Mouse (Mus musculus) neural tube, embryonic 11.5 days (tissue): ENCODE results near the gene Fam19a4. TPM values are rescaled to one million over a fixed set of nuclear protein-coding genes. Genes with fewer than 3 reads are reported as not detected.
A peak's percentile ranks its signal among the peaks of the same experiment; 100 is the strongest.

Experiments
- ATAC-seq: fragments of 200-750 bp; cut with Nextera tagmentation; 2 replicates; pipeline ENCODE4 v1.8.0; 2017; ENCODE audit warnings: moderate number of reproducible peaks, mild to moderate bottlenecking, moderate TSS enrichment, moderate library complexity; ENCODE audit not compliant: insufficient read depth, low FRiP score, low TSS enrichment
- DNase-seq: peaks from one replicate; pipeline ENCODE4 v3.0.0-alpha.2; 2015; ENCODE audit warnings: low spot score
- H3K27ac ChIP-seq: fragments of 300-500 bp; sonication (generic); 2 replicates; pipeline ENCODE4 v1.5.1; 2014; ENCODE audit warnings: low read depth, mild to moderate bottlenecking, low read length
- H3K27me3 ChIP-seq: fragments of 300-500 bp; sonication (generic); 2 replicates; pipeline ENCODE4 v1.6.1; 2014; ENCODE audit warnings: mild to moderate bottlenecking, low read length, mixed read lengths; ENCODE audit not compliant: control insufficient read depth, insufficient read depth
- H3K36me3 ChIP-seq: fragments of 300-500 bp; sonication (generic); 2 replicates; pipeline ENCODE4 v1.6.1; 2014; ENCODE audit warnings: mild to moderate bottlenecking, low read length, moderate library complexity, mixed read lengths; ENCODE audit not compliant: control insufficient read depth, insufficient read depth
- H3K4me1 ChIP-seq: fragments of 300-500 bp; sonication (generic); 2 replicates; pipeline ENCODE4 v1.6.1; 2014; ENCODE audit warnings: low read length, mixed read lengths; ENCODE audit not compliant: control insufficient read depth, insufficient read depth
- H3K4me2 ChIP-seq: fragments of 300-500 bp; sonication (generic); 2 replicates; pipeline ENCODE4 v1.6.1; 2014; ENCODE audit warnings: low read depth, mild to moderate bottlenecking, moderate library complexity
- H3K4me3 ChIP-seq: fragments of 300-500 bp; sonication (generic); 2 replicates; pipeline ENCODE4 v1.5.1; 2014; ENCODE audit warnings: low read depth, low read length
- H3K9ac ChIP-seq: fragments of 300-500 bp; sonication (generic); 2 replicates; pipeline ENCODE4 v1.6.1; 2014; ENCODE audit warnings: mild to moderate bottlenecking, low read length
- H3K9me3 ChIP-seq: fragments of 300-500 bp; sonication (generic); 2 replicates; pipeline ENCODE4 v1.6.1; 2016; ENCODE audit warnings: low read length; ENCODE audit not compliant: control insufficient read depth
- WGBS: fragments of 180-500 bp; shearing (Covaris S2); extraction: QIAGEN DNeasy Blood & Tissue Kit; methylation state at CpG from one replicate; pipeline ENCODE4 v1.1.7; 2014; 5-methylcytosine and 5-hydroxymethylcytosine counted together
- polyA plus RNA-seq: library from polyadenylated mRNA; unstranded; fragments of >200 nt; fragmentation: Nextera tagmentation; extraction: Ambion mirVana; gene quantifications from 2 replicates; pipeline ENCODE4 v1.2.1, GENCODE M21; 2014

Fam19a4 gene
- polyA plus RNA-seq, 1 experiment from 2014 or later = 3.8 TPM

GRCm38 (mm10) chr6:96853065-96853464 is 207.1 kb downstream of the Fam19a4 start:
- Histone ChIP-seq H3K4me1 (no peaks in the 10 kb centered on the region), H3K27me3 (no peaks in the 10 kb centered on the region), H3K9ac (no peak overlapping the region), H3K4me2 (no peak overlapping the region), H3K9me3 (no peaks in the 10 kb centered on the region), H3K4me3 (no peak overlapping the region), H3K27ac (no peak overlapping the region), H3K36me3 (no peaks in the 10 kb centered on the region)
- DNase-seq (no peak), ATAC-seq (no peak)
- 70% methylated on average over 7 of the region's 7 CpGs for WGBS

- Histone ChIP-seq H3K36me3 (no peaks in the 10 kb centered on the region), H3K4me3 (no peak overlapping the region)
- 42% methylated on average over 1 of the region's 1 CpGs for WGBS
Observed at GRCm38 (mm10) chr6:96843944-96844343, 216.3 kb downstream of the Fam19a4 start.

GRCm38 (mm10) chr6:96840634-96841033 is 219.6 kb downstream of the Fam19a4 start:
- WGBS = 73% methylated on average over 3 of the region's 3 CpGs
- no peaks in the 10 kb centered on the region for H3K27me3 ChIP-seq
- no peaks in the 10 kb centered on the region for H3K9me3 ChIP-seq
- ATAC-seq = no peak
- DNase-seq = no peak
- no peak overlapping the region for H3K27ac ChIP-seq
- no peaks in the 10 kb centered on the region for H3K4me1 ChIP-seq
- H3K36me3 ChIP-seq = no peaks in the 10 kb centered on the region
- H3K4me3 ChIP-seq = no peak overlapping the region
- no peak overlapping the region for H3K4me2 ChIP-seq
- no peak overlapping the region for H3K9ac ChIP-seq

More at GRCm38 (mm10) chr6:96843944-96844343, 216.3 kb downstream of the Fam19a4 start:
- Histone ChIP-seq H3K9ac (no peak overlapping the region), H3K4me2 (no peak overlapping the region), H3K27ac (no peak overlapping the region), H3K9me3 (no peaks in the 10 kb centered on the region), H3K27me3 (no peaks in the 10 kb centered on the region), H3K4me1 (no peaks in the 10 kb centered on the region)
- DNase-seq (no peak), ATAC-seq (no peak; the same call in 1 of the 2 replicates)

GRCm38 (mm10) chr6:96826626-96827025 is 233.6 kb downstream of the Fam19a4 start:
- ATAC-seq (peak; percentile 61; the same call in 1 of the 2 replicates), DNase-seq (peak; percentile 14)
- Histone ChIP-seq H3K4me2 (no peak overlapping the region), H3K9me3 (no peaks in the 10 kb centered on the region), H3K4me3 (no peak overlapping the region), H3K27me3 (no peaks in the 10 kb centered on the region), H3K4me1 (no peaks in the 10 kb centered on the region), H3K36me3 (no peaks in the 10 kb centered on the region), H3K27ac (no peak overlapping the region), H3K9ac (no peak overlapping the region)
- 33% methylated on average over 3 of the region's 3 CpGs for WGBS

- Histone ChIP-seq H3K4me3 (no peak overlapping the region), H3K4me2 (no peak overlapping the region), H3K9ac (no peak overlapping the region), H3K27ac (no peak overlapping the region), H3K36me3 (no peaks in the 10 kb centered on the region), H3K9me3 (no peaks in the 10 kb centered on the region), H3K4me1 (no peaks in the 10 kb centered on the region), H3K27me3 (no peaks in the 10 kb centered on the region)
- DNase-seq = no peak
- no peak for ATAC-seq
- 75% methylated on average over 3 of the region's 3 CpGs for WGBS
Observed at GRCm38 (mm10) chr6:96802981-96803380, 257.2 kb downstream of the Fam19a4 start.

GRCm38 (mm10) chr6:96798746-96799145 is 261.5 kb downstream of the Fam19a4 start:
- no peak overlapping the region for H3K4me3 ChIP-seq
- 92% methylated on average over 1 of the region's 1 CpGs for WGBS
- no peaks in the 10 kb centered on the region for H3K27me3 ChIP-seq
- H3K4me1 ChIP-seq = no peaks in the 10 kb centered on the region
- no peak overlapping the region for H3K27ac ChIP-seq
- H3K9ac ChIP-seq = no peak overlapping the region
- no peaks in the 10 kb centered on the region for H3K9me3 ChIP-seq
- DNase-seq (no peak), ATAC-seq (no peak)
- no peak overlapping the region for H3K4me2 ChIP-seq
- no peaks in the 10 kb centered on the region for H3K36me3 ChIP-seq

- Histone ChIP-seq H3K4me1 (no peaks in the 10 kb centered on the region), H3K9me3 (no peaks in the 10 kb centered on the region), H3K36me3 (no peaks in the 10 kb centered on the region), H3K4me3 (no peak overlapping the region), H3K27me3 (no peaks in the 10 kb centered on the region), H3K4me2 (no peak overlapping the region), H3K27ac (no peak overlapping the region), H3K9ac (no peak overlapping the region)
- WGBS = 82% methylated on average over 4 of the region's 4 CpGs
- DNase-seq (no peak), ATAC-seq (no peak)
Observed at GRCm38 (mm10) chr6:96797451-96797850, 262.8 kb downstream of the Fam19a4 start.

Other genes with a start within 250 kb of the Fam19a4 start
- 10.5 and 10.7 TPM in 2 replicates for gene Eogt, start 88.8 kb upstream of the Fam19a4 start, polyA plus RNA-seq
- gene Tmf1, start 118.7 kb upstream of the Fam19a4 start, polyA plus RNA-seq = 30.1 and 30.5 TPM in 2 replicates
- 104 and 106 TPM in 2 replicates for gene Uba3, start 145.2 kb upstream of the Fam19a4 start, polyA plus RNA-seq
- gene Arl6ip5, start 150.3 kb upstream of the Fam19a4 start, polyA plus RNA-seq = 53.0 and 54.0 TPM in 2 replicates
- 1.5 and 2.4 TPM in 2 replicates for gene Lmod3, start 192.3 kb upstream of the Fam19a4 start, polyA plus RNA-seq